In the genomic region with DNA sequence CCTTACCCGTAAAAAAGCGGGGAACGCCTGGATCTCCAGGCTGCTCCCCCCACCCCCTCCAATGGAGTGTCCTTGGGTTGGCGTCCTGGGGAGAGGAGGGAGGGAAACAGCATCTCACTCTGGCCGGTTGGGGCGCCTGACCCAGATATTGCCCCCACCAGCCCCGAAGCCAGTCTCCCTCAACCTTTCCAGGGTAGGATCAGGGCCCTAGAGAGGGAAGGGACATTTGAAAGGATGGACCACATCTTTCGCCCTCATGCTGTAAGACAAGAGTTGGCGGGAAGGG, we compare ENCODE assay signal across 1 mouse cellular context.
TF ChIP-seq lines count a peak whose summit lies in the region.

No protein-coding gene starts in this region.

TF ChIP-seq in MEL, 35 proteins besides CTCF, POLR2A, EP300 and RAD21:
- no peak for TF ChIP-seq NELFE (IDR thresholded peaks at IDR 0.05; ENCODE audit: low read depth, low read length)
- TF ChIP-seq MAZ (IDR thresholded peaks at IDR 0.05; ENCODE audit: low read depth, low read length) = peak; percentile 23; the same call in 1 of the 2 replicates
TF ChIP-seq in MEL: peak in this region for 1.
